Mouse (Mus musculus) ZHBTc4 (cell line): ENCODE measurements around the gene Golt1a.
A peak's percentile ranks its signal among the peaks of the same experiment; 100 is the strongest.

ENCODE experiments used
- DNase-seq: peaks from one replicate; pipeline ENCODE4 v3.0.0-alpha.2; 2011; ENCODE audit warnings: low read depth, low spot score

Golt1a gene

DNA sequence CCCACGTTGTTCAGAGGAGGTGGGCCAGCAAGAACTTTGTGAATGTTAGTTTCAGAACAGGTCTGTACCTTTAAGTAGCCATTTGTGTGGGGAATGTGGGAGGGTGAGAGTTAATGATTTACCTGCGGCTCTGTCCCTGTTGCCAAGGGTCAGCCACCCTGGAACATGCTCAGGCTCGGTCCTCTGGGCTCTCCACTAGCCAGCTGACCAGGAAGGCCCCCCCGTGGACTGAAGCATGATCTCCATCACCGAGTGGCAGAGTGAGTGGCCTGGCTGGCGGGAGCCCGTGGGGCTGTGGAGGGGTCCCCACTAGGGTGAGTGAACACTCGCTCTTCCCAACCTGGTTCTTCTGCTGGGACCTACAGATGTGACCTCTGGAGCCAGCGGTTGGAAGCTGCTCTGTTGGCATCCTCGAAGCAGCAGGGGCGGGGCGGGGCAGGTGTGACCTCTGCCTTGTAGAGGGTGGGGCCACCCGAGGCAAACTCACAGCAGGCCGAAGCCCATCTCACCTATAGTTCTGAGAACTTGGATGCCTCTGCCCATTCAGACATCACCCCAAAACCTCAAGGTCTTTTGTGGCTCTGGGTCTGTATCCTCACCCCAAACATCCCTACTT lies at the start of gene Golt1a:
Golt1a (plus strand) TSS at position 149 of the 616 bp plus-strand sequence.
- peak; percentile 46 for DNase-seq

DNA sequence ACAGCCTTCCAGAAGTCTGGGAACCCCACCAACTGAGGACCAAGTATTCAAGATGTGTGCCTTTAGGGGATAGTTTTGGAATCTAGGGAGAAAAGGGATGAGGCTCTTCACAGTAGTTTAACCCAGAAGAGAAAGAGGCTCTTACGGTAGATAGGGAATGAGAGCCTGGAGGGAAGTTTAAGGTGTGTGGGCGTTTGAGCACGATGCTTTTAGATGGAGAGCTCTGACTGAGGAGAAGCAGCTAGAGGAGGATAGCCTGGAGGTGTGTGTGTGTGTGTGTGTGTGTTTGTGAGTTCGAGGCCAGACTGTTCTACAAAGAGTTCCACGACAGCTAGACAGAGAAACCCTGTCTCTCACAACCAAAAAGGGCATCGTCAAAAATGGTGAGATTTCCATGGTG lies 47.0 kb upstream of the Golt1a start:
- no peak for DNase-seq

DNA sequence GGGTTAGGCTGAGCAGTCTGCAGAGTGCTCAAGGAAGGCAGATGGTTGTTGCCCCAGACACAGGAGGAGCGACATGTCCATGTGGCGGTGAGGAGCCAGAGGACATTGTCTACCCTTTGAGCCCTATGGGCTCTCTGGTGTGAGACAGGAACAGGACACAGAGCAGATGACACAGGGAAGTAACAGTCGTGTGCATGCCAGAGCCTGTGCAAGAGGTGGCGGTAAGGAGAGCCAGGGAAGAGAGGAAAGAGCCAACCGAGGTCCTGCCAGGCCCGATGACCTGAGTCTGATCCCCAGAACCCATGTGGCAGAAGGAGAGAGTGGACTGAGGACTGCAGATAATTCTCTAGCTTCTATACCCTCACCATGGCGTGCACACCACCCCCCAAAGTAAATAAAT lies 46.5 kb upstream of the Golt1a start:
- DNase-seq, result no peak

DNA sequence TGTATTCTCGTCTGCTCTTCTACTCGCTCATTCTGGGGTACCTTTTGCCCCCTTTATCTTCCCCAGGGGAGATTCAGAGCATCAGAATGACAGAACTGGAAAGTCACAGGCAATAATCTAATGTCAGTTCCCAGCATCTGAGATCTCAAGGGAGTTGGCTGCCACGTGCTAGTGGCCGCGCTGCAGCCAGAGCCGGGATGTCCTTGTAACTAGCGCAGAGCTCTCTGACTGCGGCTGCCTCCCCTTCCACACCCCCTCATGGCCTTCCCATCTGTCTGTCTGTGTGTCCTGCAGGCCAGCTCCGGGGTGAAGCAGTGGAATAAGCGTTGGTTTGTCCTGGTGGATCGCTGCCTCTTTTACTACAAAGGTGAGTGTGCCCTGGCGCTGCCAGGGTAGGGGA lies 45.2 kb upstream of the Golt1a start:
- no peak for DNase-seq

DNA sequence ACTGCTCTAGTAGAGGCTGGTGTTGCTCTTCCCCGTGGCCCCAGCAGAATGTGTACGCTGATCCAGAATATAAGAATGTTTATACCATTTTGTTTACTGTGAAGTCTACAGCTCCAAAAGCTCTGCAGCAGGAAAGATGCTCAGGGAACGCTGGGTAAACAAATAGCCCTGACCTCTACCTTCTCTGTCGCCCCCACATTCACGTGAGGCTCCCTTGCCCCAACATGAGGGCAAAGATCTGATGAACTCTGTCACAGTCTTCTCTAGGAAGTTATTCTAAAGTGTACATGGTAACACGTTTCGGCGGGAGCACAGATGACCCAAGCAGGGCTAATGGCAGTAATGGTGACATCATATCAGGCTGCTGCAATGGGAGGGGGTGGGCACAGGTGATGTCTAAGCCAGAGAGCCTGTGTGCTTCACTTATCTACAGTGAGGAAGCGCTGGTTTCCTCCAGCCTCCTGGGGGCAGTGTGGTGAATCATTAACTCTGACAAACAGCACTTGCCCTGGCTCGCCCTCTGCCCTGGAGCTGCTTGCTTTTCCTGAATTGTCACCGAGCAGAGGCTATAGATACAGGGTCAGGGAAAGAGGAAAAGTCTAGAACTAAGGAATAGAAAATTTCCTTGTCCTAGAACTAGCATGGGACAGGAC lies 44.4 kb upstream of the Golt1a start:
- DNase-seq, result peak; percentile 67

DNA sequence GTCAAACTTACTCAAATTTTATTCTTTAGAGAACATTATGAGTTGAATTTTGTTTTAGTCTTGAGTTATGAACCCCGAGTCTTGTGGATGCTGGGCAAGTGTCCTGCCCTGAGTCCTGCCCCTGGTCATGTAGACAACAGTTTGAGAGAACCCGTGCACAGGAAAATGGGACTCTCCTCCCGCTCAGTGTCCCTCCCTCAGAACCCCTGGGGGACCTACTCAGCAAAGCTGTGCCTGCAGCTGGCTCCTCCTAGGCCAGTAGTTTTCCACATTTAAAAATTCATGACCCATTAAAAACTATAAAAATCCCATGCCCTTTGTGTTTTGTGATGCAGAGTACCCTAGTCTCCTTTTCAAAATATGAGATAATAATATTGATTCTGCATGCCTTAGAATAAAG lies 42.5 kb upstream of the Golt1a start:
- no peak for DNase-seq

DNA sequence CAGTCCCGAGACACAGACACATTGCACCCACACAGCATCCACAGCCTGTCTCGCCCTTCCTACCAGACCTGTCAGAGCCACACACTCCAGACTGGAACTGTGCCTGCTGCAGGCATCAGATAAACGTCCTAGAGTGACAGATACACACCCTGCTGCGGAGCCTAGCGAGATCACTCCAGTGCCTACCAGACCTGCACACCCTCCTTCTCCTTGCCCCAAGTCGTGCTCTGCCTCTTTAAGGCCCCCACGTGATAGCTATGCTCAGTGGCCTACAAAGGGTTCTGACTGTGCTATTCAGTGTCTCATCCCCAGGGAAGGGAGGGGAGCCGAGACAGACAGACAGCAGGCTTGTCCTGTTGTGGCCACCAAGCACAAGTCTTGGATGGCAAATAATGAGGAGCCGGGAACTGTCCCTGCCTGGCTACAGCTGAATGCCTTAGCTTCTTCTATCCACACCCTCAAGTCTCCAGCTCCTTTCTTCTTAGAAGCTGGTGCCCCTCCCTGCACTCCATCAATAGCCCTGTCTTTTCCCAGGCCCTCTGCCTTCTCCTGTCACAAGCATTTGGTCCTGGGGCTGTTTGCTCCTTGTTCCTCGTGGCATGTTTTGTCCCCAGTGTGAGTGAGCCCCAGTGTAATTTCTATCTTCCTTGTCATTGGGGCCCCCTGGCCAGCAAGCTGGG lies 41.6 kb upstream of the Golt1a start:
- DNase-seq, result peak; percentile 61

DNA sequence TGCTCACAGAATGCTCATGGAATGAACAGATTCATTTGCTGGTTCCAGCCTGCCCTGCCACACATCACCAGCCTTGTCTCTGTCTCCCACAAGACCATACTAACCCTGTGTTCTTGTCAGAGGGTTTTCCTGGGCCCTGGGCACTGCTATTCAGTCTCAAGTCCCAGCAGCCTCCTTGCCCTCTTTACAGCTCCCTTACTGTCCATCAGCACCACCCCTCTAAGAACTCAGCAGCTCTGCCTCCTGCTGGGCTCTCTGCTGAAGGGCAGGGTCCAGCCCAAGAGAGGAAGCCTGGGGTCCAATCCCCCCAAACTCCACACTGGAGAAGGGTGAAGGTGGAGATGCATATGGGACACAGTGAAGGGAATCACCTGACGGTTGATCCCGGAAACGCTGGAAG lies 41.1 kb upstream of the Golt1a start:
- no peak for DNase-seq

DNA sequence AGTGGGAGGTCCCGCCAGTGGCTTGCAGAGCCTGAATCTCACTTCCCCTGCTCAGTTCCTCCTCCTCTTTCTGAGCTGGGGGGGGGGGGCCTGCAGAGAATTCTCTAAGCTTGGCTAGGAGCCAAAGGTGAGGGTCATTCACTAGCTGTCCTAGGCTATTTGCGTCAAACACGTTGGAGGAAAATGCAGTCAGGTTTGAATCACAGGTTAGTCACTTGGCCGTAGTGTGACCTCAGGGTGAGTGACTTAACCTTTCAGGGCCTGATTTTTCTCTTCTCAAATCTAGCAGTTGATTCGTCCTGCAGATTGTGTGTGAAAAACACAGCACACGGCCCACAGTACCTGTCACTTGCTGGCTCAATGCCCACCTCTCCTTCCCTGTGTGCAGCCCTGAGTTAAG lies 39.3 kb upstream of the Golt1a start:
- no peak for DNase-seq

DNA sequence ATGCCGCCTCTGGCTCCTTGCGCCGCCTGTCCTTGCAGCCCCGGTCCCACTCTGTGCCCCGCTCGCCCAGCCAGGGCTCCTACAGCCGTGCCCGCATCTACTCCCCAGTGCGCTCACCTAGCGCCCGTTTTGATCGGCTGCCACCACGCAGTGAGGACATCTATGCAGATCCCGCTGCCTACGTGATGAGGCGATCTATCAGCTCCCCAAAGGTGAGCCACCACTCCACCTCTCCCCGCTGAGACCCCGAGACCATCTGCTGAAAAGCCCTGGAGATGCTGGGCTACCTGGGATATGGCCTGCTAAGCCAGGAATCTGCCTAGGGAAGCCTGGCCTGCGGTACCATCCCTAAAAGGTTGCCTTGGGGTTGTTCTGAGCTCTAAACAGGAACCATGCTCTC lies 35.4 kb upstream of the Golt1a start:
- no peak for DNase-seq

DNA sequence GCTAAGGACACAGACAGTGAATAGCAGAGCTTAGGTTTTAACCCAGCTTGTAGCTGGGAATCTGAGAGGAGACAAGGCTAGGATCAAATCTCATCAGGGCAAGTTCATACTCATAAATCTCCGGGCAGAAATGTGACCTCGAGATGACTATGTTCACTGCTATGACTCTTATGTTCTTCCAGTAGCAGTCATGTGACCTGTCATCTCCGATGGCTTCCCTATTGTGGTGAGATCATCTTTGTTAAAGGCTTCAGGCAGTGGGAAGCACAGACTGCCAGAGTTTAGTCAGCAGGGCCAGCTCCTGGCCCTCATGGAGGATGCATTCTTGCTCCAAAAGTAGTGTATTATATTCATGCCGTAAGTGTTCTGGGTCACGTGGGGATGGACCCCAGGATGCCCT lies 32.6 kb upstream of the Golt1a start:
- no peak for DNase-seq

DNA sequence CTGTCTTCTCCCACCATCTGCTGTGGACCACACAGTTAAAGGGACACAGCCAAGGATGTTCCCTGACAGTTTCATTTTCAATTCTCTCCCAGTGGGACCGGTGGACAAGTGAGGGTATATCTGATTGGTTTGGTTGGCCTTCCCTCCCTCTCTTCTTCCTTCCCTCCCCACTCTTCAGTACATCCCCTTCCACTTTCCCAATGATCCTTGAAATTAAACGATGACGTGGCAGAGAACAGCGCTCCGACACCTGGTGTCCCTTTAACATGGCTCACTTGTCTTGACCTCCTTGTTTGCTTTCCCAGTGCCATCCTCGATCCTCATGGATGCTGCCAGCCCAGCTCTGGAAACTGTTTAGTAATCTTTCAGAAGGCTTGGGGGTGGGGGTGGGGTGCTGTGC lies 31.1 kb upstream of the Golt1a start:
- DNase-seq, result no peak

DNA sequence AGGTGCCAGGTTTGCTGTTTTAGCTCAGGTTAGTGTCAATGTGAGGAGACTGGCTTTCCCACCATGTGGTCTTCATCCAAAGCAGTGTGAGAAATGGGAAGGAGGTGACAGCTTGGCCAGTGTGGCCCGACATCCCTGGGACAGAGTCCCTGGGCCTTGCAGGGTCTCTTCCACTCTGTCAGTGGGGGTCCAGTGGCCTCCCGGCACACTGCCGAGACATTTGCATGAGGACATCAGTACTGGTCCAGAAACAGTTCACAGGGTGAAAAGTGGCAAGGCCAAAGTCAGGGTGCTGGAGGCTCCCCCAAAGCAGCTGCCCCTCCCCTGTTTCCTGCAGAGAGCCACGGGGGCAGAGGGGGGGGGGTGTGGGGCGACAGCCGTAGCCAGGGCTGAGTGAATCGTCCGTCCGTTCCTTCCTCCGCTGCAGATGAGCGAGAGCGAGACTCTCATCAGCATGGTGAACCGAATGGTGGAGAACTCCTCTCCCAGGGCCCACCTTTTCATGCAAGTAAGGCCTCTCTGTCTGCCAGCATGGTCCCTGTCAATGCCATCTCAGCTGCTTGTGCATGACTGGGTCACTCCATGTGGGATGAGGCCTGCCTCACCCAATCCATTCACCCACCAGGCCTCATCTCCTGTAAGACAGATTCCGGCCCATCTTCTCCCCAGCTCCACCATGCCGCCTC lies 30.5 kb upstream of the Golt1a start:
- no peak for DNase-seq

DNA sequence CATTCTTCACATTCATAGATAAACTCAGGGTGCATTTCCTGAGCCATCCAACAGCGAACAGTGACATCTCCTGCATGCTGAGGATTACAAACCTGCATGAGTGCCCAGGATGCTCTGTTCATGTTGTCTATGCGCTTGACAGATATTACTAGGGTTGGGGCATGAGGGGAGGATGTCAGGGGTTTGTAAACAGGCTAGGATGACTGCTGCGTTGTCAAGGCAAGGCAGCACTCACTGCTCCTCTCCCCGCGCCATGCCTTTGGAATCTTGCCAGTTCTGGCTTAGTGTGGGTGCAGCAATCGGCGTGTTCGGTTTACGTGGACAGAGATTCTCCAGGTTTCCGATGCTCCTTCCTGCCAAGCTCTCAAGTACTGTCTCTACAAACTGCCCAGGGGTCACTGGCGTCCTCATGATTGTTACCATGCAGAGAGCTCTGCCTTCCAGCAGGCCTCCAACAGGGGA lies 29.9 kb upstream of the Golt1a start:
- DNase-seq, result no peak

DNA sequence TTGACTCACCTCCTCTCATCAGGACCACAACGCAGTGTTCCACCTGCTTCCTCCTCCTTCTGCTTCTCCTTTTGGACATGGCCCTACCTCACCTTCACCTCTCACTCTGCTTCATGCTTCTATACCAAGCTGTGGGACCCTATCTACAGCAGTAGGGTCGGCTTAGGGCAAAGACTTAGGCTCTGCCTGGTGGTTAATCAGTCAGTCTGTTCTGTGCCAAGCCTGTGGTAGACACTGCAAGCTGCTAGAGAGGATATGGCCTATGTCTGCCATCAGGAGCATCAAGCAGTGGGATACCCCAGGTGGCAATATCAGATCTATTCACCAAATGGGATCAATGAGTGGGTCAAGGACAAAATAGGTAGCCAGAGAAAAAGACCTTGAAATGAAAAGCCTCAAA lies 29.1 kb upstream of the Golt1a start:
- DNase-seq, result no peak

DNA sequence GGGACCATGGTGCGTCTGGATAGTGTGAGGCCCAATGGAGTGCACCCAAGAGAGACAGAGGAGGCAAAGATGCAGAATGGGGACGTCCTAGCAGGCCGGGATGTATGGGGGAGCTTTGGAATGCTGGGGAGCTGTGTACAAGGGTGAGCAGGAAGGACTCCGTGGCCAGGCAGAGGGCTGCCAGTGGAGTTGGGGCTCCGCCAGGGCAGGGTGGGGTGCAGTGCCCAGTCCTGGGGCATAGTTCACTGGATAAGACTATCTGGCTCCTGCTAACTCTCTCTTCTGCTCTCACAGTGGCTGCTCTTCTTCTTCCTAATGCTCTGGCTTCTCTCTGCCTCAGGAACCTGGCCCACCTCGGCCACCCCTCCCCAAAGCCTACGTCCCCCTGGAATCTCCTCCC lies 23.7 kb upstream of the Golt1a start:
- DNase-seq, result no peak

DNA sequence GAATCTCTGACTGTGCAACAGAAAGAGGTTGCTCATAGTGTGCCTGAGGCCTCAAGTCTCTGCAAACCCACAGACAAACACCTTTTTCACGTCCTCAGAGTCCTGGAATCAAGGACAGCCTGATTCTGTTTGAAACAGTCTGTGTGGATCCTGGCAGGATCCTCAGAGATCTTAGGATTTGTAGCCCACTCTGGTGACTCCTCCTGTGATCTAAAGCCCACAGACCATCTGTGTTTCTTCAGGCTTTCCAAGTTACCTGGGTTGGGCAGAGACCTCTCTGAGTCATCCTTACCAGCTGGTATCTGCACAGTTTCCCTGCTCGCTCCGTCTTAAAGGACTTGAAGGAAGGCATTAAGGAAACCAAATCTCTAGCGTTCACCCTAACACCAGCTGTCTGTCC lies 22.5 kb upstream of the Golt1a start:
- DNase-seq, result no peak

DNA sequence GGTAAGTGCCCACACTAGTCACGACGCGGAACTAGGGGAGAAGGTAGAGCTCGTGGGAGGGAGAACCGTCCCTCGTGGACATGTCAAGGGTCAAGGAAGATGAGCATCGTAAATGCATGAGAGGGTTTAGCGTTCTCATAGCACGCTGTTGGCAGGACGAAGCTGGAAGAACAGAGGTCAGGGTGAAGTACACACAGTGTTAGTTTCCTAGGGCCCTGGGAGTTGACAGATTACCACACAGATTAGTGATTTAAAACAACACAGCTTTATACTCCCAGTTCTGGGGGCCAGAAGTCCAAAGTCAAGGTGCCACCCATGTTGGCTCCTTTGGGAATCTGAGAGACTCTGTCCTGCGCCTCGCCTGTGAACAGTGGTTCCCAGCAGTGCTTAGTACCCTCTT lies 21.7 kb upstream of the Golt1a start:
- DNase-seq, result no peak

DNA sequence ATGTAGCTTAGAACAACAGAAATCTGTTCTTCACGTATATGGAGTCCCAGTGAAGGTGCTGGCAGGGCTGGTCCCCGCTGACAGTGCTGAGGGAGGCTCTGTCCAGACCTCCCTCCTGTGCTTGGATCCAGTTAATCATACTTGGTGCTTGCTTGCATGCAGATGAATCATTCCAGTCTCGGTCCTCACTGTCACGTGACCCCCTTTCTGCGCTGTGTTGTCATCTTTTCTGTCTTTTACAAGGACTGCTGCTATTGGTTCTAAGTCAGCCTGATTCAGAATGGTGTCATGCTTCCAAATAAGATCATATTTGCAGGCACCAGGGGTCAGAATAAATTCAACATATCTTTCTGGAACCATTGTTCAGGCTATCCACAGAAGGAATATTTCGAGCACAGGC lies 17.7 kb upstream of the Golt1a start:
- DNase-seq, result no peak

DNA sequence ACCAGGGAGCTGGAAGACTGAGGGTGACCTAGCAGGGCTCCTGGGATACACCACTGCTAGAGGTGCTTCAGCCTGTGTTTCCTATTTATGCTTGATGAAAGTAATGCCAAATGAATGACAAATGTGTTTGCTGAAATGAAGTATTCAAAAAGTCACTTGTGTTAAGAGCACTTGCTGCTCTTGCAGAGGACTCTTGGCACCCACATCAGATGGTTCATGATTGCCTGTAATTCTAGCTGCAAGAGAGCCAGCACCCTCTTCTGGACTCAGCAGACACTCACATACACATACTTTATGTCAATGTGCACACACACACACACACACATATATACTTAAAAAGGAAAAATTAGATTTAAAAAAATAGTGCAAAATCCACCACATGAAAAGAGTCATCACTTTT lies 17.0 kb upstream of the Golt1a start:
- no peak for DNase-seq

DNA sequence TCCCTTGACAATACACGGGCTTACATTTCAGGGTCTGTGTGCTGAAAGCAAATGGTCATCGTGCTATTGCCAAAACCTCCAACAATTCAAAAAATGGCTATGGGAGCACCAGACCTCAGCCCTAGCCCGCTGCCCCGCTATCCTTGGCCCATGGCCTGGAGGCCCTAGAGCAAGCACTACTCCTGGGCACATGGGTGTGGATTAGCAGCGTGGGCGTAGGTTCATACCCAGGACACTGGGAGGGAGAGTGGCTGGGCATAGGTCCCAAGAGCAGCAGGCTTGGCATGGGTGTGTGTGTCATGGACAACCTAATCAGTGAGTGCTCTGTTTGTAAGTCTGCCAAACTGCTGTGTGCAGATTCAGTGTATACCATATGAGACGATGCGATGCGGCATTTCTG lies 13.2 kb upstream of the Golt1a start:
- no peak for DNase-seq

DNA sequence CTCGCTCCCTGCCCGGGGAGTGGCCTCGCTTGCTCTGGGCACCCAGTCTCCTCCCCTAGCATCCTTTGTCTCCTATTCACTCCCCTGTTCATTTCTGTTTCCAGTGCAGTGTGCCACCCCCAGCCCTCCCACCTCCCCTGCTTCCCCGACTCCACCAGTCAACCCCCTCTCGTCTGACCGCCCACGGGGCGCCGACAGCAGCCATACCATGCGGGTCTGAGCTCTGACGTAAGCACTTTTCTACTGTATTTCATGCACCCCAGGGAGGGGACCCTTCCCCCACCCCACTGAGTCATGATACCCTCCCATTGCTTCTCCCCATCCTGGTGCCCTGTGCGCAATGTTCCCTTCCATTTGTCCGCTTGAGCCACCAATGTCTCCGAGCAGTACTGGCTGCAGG lies 10.8 kb upstream of the Golt1a start:
- no peak for DNase-seq

DNA sequence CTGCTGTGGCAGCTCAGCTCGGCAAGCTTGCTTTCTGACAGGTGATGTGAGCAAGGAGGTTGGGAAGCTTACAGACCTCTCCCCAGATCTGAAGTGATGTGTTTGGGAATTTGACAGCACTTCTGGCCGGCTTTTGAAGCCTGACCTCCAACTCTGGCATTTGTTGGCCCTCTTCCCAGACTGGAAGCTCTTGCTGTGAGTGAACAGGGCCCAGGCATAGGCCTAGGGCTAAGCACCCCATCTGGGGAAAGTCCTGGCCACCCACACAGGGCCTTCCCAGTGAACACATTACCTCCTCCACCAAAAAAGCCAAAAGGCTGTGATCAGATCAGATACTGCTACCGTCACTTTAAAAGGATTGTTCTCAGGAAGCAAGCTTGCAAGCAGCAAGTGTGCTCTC lies 7.1 kb upstream of the Golt1a start:
- DNase-seq, result no peak
